In genomic region chr9:82096409-82096808, GRCm38 (mm10) we compare ENCODE assay signal across 17 mouse cellular contexts.
DNase-seq lines count a peak whose midpoint lies in the region.
"Had no signal": no experiment of that assay in that cellular context is flagged by ENCODE, and none has a peak within 500 bp of the region (broad histone marks: within the 10 kb centered on the region; RNA-seq: fewer than 3 reads in every experiment).

No protein-coding gene starts in this region.

- intact Hi-C loops in left cerebral cortex, postnatal 14 days (cut with DNase I), result no loop called here
- intact Hi-C loops in left cerebral cortex, postnatal 10 days (cut with DNase I), result no loop called here

- peak; percentile 1 for DNase-seq in left cerebral cortex, adult 11 months (ENCODE audit: low spot score)
- no peak for DNase-seq in left cerebral cortex, adult 8-10 months (ENCODE audit: low spot score in 2 of 2)
- peak; percentile 5 to 10 for DNase-seq in left cerebral cortex, postnatal 14 days (ENCODE audit: low spot score in 2 of 2)
- no peak for DNase-seq in left cerebral cortex, postnatal 10 days (ENCODE audit: extremely low spot score in 1 of 2, low spot score in 2 of 2)
- peak; percentile 53 for DNase-seq in brain, adult 2 months (ENCODE audit: low read depth, low spot score)
- DNase-seq in telencephalon, adult 2 months (ENCODE audit: low read depth, low spot score), result peak; percentile 38
- no peak for DNase-seq in kidney, postnatal 14 days
- DNase-seq: adrenal gland, adult 2 months; adrenal gland, postnatal 14 days; adrenal gland, postnatal 36 days; cerebellum, adult 11 months; cerebellum, adult 18-20 months; cerebellum, adult 8-10 months; cerebellum, adult 9-11 months; cerebellum, postnatal 14 days; cerebellum, postnatal 36 days; embryo, embryonic 11 days had no signal

Comparison
In these comparisons a context has a peak if more than half of its experiments do, and no peak if none do; other contexts are left out.
1. DNase-seq: peak in left cerebral cortex, adult 11 months (single experiment), left cerebral cortex, postnatal 14 days (2 of 2), brain, adult 2 months (single experiment) and telencephalon, adult 2 months (single experiment); none in left cerebral cortex, adult 8-10 months (0 of 2), left cerebral cortex, postnatal 10 days (0 of 2) and kidney, postnatal 14 days (single experiment).